Mouse (Mus musculus) cerebellum, adult 8-10 months (tissue): Measurements from ENCODE around the gene Pcgf1.

ENCODE experiments used
- DNase-seq: peaks from one replicate; pipeline ENCODE4 v3.0.0; 2022

Pcgf1 gene

GRCm38 (mm10) chr6:83077630-83078323, at the start of gene Pcgf1:
Pcgf1 (plus strand) TSS chr6:83077869.
- no peak for DNase-seq

DNA sequence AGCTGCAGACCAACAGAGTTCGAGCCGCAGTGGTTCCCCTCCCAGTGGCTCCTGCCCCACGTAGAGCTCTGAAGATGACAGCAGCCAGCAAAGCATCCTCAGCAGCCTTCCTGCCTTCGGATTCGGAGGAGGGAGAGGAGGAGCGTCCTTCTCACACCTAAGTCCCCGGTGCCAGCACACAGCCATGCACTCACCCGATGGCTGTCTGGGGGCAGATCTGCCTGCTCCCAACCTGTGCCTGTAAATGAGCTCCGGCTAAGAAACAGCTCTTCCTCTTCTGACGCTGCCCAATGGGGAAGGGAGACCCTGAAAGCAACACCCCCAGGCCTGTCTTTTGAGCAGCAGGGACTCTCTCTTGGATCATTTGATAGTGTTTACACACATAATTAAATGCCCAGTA, 47.9 kb upstream of the Pcgf1 start:
- DNase-seq, result no peak

- no peak for DNase-seq
Observed at GRCm38 (mm10) chr6:83031111-83031510, 46.6 kb upstream of the Pcgf1 start.

DNA sequence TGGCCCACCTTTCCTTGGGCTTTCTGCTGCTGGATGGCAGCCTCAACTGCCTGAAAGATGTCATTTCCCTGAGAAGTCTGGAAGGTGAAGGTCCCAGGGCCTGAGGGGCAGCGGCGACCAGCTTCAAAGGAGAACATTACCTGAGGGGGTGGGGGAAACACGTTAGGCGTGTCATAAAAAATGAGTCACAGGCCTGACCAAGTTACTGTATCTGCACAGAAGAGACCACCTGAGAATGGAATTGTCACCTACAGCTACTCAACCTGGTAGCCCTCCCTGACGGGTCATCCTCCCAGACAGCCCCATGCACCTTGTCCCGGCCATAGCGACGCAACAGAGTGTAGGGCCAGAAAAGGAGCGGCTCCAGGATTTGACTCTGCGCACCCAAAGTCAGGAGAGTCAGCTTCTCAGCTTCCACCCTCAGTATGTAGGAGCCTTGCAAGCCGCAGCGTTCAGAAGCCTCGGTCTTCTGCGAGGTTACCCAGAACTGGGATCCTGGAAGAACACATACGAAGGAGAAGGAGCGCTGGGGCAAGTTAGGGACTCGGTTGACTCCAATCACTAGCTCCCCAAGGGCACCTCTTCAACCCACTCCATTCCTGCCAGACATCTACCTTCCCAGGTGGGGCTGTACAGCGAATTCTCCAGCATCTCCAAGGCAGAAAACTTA, 45.6 kb upstream of the Pcgf1 start:
- DNase-seq, result no peak

- no peak for DNase-seq
Observed at GRCm38 (mm10) chr6:83032769-83033191, 44.9 kb upstream of the Pcgf1 start.

DNA sequence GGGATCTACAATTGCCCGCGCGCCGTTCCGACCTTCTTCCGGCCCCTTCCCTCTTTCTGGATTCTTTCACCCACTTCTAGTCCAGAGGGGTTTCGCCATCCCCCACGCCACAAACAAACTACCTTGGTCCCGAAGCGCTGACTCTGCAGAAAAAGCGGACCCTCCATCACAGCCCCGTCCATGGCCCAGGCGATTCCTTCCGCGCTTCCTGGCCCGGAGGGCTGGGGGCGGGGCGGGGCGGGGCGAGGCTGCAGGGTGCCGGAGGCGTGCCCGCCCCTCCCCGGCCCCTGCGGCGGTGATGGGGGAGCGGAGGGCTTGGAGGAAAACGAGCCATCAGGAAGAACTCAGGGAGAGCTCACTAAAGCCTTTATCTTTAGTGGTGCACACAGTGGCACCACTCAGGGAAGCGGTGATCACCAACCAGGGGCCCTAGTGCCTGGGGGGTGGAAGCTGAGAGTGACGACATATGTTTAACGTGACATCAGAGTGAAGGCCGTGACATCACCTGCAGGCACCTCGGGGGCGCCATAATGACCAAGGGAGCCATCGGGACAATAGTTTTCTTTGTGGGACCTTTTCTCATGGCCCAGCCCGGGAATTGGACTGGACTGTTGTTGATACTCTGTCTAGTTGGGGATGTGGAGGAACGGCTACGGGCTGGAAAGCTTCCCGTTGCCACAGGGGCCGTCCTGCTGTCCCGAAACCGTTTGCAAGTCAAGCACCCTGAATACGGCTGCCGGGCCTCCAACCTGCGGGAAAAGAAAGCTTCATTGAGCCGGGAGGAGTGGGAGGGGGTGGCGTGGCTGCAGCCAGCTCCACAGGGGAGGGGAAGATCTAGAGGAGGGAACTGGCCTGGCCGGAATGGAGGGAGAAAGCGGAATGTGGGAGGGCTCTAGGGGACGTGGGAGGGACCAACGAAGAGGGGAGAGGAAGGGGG, 44.2 kb upstream of the Pcgf1 start, which contains the start of the genes Dok1 and Loxl3:
Dok1 (minus strand) TSS at position 223 of the 937 bp plus-strand sequence.
Loxl3 (plus strand) TSS at position 925 of the 937 bp plus-strand sequence.
- no peak for DNase-seq

DNA sequence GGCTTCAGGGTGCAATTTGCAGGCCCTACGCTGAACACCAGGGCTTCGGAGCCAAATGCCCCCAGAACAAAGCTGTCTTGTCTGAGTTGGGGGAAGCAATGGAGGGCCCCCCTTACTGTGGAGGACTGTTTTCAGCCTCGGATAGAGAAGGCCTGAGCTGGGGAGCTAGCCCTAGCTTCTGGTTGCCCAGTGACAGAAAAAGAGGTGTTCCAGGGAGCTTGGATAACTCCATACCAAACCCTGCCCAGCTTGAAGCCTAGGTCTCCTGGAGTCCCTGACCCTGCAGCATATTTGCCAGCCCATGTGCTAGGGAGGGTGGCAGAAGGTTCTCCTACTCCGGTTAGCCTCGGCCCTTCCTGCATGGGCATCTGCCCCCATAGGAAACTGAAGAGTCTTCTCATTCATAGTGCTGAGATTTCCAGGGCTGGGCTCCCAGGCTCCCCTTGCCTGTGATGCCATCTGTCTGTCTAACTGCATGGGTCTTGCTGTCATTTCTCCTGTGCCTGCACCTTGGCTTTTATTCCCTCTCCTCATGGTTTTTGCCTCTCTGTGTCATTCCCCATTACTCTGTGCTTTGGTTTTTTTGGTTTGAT, 43.1 kb upstream of the Pcgf1 start:
- no peak for DNase-seq

GRCm38 (mm10) chr6:83037188-83037587, 40.5 kb upstream of the Pcgf1 start:
- DNase-seq, result no peak

- peak; percentile 89 for DNase-seq
Observed at GRCm38 (mm10) chr6:83038496-83039012, 39.1 kb upstream of the Pcgf1 start.

- no peak for DNase-seq
Observed at GRCm38 (mm10) chr6:83040601-83041000, 37.1 kb upstream of the Pcgf1 start.

DNA sequence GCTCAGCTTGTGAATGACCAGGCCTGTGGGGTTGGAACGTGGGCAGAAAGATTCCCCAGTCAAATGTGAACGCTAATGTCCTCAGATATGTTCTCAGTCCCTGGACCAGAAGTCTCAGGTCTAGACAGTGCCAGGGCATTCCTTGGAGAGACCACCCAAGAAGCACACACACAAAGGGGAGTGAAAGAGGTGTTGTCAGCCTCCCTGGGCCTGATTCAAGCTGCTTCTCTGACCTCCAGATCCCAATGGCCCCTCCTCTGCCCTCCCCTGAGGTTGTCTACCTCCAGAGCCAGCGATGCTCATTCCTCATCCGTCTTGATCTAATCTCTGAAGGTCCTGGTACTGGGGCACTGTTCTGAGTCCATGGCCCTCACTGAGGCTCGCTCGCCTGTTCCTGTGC, 34.1 kb upstream of the Pcgf1 start:
- DNase-seq, result no peak

- DNase-seq, result no peak
Observed at GRCm38 (mm10) chr6:83043993-83044392, 33.7 kb upstream of the Pcgf1 start.

DNA sequence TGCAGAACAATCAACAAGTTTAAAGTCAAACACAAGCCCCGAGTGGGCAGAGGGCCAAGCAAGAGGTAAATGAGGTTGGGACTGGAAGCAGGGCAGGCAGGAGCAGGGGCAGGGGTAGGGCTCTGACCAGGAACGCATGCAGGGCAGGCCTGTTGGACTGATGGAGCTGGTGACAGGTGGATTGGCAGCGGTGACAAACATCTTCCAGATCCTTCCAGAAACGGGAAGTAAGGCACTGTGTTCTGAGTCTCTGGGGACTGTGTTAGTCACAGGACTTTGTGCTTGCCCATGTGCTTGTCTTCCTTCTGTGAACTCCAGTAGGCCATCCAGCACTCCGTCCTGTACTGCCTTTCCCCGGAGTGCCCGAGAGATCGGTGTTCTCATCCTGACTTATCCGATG, 32.9 kb upstream of the Pcgf1 start:
- DNase-seq, result no peak

- DNase-seq, result no peak
Observed at GRCm38 (mm10) chr6:83049367-83049766, 28.3 kb upstream of the Pcgf1 start.

- DNase-seq, result peak; percentile 36
Observed at GRCm38 (mm10) chr6:83053136-83053960, 24.3 kb upstream of the Pcgf1 start.

GRCm38 (mm10) chr6:83054074-83054851, 23.4 kb upstream of the Pcgf1 start, which contains the start of gene Aup1:
Aup1 (plus strand) TSS chr6:83054521.
- peak; percentile 95 for DNase-seq

DNA sequence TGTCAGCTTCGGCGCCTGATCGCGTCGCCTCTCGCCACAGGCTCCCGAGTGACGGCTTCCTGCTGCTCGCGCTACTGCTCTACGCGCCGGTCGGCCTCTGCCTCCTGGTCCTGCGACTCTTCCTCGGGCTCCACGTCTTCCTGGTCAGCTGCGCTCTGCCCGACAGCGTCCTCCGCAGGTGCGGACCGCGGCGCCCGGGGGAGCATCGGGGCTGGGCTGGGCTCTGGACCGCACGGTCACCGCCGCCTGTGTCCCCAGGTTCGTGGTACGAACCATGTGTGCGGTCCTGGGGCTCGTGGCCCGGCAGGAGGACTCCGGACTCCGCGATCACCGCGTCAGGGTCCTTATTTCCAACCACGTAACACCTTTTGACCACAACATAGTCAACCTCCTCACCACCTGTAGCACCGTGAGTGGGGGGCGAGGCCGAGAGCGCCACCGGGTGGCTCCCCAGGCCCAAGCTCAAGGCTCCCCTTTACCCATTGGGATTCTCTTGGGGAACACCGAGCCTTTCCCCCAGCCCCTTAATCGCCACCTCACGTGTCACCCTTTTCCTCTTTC, 22.7 kb upstream of the Pcgf1 start, which contains the start of gene Htra2:
Htra2 (minus strand) TSS at position 403 of the 561 bp plus-strand sequence.
- no peak for DNase-seq

GRCm38 (mm10) chr6:83057790-83058189, 19.9 kb upstream of the Pcgf1 start, which contains the start of gene Dqx1:
Dqx1 (plus strand) TSS chr6:83057844.
- peak; percentile 24 for DNase-seq

DNA sequence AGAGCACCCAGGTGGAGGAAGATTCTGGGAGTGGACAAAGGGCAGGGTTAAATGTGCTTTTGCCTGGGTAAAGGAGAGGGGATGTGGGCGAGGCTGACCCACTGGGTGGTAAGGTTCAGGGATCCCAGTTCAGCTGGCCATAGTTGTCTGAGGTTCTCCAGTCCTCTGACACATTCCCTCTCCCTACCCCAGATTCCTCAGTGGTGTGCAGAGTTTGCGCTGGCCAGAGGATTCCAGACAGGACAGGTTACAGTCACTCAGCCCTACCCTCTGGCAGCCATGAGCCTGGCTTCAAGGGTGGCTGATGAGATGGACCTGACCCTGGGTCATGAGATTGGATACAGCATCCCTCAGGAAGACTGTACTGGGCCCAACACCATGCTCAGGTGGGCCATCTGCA, 18.9 kb upstream of the Pcgf1 start:
- no peak for DNase-seq

DNA sequence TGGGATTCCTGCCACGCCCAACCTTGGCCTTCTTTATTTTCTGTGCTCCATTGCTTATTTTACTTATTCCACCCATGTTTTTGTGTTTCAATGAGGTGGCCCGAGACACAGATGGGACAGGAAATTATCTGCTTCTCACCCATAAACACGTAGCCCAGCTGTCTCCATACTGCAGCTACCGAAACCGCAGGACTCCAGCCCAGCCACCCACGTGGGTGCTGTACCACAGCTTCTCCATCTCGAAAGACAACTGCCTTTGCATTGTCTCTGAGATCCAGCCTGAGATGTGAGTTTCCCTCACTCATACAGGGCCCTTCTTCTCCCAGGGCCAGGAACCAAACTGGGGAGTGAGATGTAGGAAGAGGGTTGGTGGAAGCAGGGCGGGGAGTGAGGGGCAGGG, 11.7 kb upstream of the Pcgf1 start:
- no peak for DNase-seq
